Mouse (Mus musculus): Measurements from ENCODE around the gene Irx6.

Gene Irx6

GRCm38 (mm10) chr8:92723320-92723719 is 49.2 kb downstream of the Irx6 start:
- DNase-seq = no peak

GRCm38 (mm10) chr8:92723947-92724346 is 49.9 kb downstream of the Irx6 start:
- no peak for DNase-seq

DNA sequence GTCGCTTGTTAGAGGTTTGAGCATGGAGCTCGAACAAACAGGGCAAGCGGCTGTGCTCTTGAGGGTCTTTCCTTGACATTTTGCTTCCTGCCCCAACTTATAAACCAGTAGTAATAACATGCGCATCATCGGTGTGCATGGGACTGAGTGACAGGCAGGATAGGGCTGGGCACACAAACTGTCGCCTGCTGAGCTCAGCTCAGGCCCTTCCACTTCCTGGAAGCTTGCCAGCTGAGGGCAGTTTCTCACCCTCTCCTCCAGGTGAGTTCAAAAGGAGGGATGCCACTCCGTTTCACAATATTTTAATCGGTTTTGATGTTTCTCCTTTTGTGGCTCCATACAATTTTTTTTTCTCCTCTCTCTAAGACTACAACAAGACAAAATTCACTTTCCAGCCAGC is 50.3 kb downstream of the Irx6 start:
- no peak for DNase-seq
